Mouse (Mus musculus): ENCODE measurements around the gene Oxct2a.
A peak's percentile ranks its signal among the peaks of the same experiment; 100 is the strongest.
"Not testable (repeated sequence)": the region's sequence is repeated elsewhere in the genome, so short reads cannot be mapped to it uniquely, and the experiment has no call there.

Gene Oxct2a

DNA sequence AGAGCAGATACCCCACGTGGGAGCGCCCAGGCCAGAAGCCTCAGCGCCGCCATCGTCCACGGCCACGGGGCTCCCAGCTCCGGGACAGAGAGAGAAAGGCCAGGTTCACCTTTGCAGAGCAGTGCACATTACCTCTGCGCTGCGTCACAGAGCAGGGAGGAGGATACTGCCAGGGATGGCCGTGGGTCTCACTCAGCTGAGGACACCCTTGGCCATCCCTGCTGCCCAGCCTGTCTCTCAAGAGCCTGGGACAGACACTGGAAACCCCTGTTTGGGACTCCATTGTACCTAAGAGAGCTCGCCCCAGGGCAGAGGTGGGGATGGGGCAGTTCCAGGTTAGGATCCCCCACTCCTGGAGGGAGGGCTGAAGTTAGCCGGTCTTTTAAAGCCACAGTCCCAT, at the start of gene Oxct2a:
TSS of gene Oxct2a (minus strand) at position 101 of the 400 bp plus-strand sequence.
- no peak for DNase-seq (ENCODE audit: low spot score in 2 of 2)

DNA sequence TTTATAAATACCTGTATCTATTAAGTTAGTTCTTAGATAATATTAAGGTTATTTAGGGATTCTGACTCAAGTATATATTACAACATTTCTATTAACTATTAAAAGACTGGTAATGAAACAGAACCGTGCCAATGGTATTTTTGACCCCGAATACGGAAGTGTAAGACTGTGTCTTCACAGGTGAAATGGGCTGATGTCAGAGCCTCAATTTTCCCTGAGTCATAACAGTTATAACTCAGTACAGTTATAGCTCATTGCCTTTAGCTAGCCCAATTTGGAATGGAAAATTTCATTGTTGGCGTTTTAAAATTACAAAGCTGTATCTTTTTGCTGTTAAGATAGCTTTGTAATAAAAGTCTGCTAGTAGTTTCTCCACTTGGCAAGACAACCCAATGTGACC, 40.1 kb upstream of the Oxct2a start:
- no peak for DNase-seq (ENCODE audit: low spot score in 2 of 2)

DNA sequence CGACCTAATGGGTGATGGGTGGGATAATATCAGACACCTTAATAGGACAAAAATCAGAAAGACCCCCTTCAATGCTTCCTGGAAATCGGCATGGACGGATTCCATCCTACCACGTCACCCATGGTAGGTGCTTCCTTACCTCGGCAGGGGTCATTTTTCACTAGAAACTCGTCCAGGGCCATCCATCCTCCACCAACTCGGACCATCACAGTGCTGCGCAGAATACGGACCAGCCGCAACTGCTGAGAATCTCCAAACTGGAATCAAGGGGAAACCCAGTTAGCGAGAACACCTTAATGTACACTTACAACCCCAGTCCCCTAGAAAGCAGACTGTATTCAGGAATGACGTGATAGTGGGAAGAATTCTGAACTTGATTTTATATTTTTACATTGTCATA, 37.3 kb upstream of the Oxct2a start:
- no peak for DNase-seq (ENCODE audit: low spot score in 2 of 2)

DNA sequence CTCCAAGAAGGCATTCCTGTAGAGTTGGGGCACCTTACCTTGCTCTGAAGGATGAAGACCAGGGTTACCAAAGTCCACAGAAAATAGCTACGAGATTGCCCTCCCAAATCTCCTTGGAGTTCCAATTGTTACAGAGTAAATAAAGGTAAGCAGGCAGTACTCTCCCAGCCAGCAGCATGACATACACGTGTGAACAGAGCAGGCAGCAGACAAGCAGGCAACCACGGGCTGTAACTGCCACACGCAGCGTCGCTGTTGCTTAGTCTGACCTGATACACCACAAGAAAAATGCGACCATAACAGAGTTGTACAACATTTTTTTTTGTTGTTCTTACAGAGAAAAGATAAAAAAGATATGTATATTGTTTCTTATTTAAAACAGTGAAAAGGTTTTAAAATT, 35.2 kb upstream of the Oxct2a start:
- no peak for DNase-seq (ENCODE audit: low spot score in 2 of 2)

DNA sequence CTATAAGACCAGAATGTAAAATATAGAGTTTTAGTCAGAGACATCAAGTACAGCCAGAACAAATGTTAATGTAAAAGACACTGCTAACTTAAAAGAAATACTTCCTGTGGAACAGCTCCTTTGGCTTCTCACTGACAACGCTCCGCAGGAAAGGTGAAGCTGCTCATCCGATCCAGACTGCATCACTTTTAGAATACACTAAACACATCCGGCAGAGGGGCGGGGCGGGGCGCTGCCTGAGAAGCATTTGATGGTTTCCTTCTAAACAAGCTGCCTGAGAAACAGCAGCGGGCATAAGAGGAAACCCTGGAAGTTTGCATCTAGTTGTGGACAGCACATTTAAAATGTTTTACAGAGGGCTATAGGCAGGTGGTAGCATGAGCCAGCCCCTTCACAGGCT, 32.5 kb upstream of the Oxct2a start:
- no peak for DNase-seq (ENCODE audit: low spot score in 2 of 2)

DNA sequence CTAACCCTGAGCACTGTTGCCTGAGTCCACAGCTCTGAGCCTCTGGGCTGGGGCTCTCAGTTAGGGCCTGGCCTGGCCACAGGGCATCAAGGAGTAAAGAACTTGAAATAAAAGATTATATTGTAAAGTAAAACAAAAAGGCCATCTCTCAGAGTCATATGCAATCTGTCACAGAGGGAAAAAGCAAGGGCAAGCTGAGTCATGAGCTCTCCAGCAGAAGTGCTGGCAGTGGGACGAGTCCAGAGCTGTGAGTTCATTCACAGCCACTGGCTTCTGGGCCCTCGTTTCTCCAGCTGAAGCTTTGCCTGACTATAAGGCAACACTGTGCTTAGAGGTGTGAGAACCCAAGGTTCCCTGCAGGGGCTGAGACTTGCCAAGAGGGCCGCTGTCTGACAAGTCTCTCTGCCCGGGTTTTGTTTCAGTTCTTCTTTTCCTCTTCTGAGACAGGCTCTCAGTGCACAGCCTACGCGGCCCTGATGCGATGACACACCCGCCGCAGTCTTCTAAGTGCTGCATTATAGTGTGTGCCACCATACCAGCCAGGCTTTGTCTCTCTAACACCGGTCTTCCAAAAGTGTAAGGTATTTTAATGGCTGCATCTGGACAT, 29.9 kb upstream of the Oxct2a start:
- peak in 1 of 2 experiments; percentile 11 for DNase-seq (ENCODE audit: low spot score in 2 of 2)

DNA sequence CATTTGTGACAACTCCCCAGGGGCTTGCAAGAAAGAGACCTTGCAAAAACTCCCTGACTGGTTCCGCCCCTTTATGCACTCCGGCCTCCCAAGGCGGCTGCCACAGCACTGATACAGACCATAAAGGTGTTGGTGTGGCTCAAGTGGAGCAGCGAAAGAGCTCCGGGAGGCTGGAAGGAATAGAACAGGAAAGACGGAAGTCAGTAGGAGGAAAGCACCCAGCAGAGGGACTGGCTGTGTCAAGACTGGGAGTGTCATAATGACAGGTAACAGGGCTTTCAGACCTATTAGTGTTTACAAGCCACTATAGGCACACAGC, 20.0 kb upstream of the Oxct2a start:
- DNase-seq (ENCODE audit: low spot score in 2 of 2) = no peak

DNA sequence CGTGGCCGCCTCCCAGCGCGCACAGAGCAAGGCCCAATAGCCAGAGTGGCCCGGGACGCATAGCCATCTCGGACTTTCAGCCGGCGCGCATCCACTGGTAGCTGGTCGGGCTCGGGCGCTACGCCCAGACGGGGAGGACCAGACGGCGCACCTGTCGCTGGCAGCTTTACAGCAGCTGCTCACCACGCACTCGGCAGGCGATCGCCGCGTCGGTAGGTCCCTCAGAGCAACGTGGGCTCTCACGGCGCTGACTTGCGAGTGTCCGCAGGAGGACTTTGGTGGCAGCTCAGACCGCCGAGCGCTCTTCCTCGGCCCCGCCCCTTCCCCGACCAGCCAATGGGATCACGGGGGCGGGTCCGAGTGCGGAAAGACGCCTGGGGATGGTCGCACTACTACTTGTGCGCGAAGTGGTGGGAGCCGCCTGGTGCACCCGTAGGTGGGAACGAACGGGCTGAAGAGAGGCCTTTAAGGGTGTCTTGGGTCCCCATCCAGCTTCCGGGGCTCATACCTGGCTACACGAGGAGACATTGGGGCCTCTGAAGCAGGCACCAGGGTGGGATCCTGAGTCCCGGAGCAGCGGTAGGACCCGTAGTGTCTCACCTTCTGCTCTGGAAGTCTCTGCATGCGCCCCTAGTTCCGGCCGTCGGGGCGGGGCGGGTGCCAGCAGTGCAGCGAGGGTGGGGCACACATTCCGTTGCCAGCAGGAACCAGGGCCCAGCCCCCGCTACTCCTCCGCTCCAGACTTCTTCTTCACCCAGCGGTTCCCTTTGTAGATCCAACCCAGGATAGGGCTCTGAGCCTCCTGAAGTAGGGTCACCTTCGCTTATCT, 19.4 kb upstream of the Oxct2a start, which contains the start of gene Bmp8a:
TSS of gene Bmp8a (minus strand) at position 611 of the 829 bp plus-strand sequence.
- peak; percentile 28 to 50 for DNase-seq (ENCODE audit: low spot score in 2 of 2)

DNA sequence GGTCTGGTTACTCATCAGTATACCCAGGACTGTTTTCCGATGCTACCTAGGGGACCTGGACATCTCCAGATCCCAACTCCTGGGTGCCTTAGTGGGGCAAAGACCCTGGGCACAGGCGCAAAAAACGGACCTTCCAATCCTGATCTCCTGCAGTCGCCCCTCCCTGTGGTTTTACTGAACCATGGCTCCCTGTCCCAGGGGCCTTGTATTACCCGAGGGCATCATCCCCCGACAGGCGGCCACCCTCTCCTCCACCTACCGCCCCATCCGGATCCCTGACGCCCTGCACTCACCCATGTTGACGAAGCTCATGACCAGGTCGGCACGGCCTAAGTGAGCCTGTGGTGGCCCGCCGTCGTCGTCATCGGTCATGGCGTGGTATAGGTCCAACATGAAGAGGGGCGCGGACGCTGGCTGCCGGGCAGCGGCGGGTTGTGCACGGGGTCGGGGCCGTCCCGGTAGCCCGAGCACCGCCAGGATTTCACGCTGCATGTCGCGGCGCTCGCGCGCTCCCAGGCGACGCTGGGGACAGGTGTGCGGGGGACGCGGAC, 18.7 kb upstream of the Oxct2a start:
- peak; percentile 10 to 14 for DNase-seq (ENCODE audit: low spot score in 2 of 2)

DNA sequence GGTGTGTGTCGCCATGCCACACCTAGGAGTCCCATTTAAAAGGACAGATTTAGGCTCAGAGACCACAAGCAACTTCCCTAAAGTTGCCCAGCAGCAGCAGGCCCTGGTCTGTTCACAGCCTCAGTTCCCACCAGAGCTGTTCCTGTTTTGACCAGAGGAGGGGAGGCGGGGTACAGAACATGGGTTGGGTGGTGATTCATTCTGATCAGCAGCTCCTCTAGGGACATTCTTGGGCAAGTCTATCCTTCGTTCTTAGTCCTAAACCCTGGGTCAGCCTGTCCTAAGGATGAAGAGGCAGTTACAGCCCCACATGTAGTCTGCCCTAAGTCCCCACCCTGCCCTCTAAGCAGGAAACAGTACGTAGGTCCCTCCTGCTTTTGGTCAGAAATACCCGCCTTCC, 16.8 kb upstream of the Oxct2a start:
- DNase-seq (ENCODE audit: low spot score in 2 of 2) = no peak

DNA sequence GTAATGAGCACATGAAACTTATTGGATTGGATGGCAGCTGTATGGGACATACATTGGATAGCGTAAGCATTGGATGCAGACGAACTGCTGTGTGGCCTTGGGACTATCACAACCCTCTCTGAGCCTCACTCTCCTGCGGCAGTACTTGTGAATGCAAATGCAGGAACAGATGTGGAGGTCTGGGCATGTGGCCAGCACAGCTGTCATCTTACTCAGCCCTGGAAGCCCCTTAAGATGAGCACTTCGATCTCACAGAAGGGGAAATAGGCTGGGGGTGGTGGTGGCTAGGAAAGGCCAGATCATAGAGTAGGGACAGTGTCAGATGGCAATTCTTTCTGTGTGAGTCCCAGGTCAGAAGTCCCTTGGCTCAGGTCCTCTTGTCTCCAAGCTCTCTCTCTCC, 14.3 kb upstream of the Oxct2a start:
- no peak for DNase-seq (ENCODE audit: low spot score in 2 of 2)

DNA sequence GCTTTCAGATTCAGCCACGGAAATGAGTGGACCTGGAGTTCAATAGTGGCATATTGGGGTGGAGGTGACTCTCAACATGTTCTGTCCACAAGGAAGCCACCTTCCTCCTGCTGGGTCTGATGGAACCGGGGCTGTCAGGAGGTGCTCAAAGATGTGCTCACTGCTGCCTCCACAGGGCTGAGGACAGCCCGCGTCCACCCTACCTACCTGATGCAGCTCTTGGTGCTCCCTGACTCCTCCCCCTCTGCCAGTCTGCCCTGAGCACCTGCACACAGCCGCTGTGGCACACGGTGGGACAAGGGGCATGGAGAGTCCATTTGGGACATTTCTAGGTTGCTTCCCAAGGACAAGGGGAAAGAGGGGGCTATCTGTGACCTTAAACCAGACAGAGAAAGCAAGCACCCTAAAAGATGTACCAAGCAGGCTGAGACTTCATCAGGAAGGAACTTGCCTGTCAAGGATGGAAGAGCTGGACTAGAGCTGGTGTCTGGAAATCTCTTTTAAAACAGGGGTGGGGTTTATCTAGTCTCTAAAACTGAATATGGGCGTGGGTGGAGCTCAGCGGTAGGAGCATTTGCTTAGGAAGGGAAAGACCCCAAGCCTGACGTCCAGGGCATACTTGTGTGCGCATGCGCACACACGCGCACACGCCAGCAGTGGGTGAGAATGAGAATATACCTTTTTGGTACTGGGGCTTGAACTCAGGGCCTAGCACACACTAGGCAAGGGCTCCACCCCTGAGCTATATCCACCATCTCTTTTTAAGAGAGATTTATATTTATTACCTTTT, 12.6 kb upstream of the Oxct2a start:
- DNase-seq (ENCODE audit: low spot score in 2 of 2) = no peak

DNA sequence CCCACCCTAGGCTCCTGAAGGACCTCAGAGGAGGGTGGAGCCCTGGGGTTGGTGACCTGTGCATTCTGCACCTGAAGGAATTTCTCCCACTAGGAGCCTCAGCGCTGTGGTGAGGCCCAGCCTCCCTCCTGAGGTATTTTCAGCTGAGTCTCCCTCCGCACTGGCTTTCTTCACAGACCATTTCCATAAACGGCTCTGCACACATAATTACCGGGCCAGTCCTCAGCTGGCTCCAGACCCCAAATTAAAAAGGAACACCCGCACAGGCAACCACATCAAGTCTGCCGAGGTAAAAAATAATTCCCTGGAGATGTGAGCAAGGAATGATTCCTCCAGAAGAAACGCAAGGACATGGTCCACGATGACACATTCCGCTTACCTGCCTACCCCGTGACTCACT, 11.8 kb upstream of the Oxct2a start:
- not testable (repeated sequence) for DNase-seq (ENCODE audit: low spot score in 2 of 2)

DNA sequence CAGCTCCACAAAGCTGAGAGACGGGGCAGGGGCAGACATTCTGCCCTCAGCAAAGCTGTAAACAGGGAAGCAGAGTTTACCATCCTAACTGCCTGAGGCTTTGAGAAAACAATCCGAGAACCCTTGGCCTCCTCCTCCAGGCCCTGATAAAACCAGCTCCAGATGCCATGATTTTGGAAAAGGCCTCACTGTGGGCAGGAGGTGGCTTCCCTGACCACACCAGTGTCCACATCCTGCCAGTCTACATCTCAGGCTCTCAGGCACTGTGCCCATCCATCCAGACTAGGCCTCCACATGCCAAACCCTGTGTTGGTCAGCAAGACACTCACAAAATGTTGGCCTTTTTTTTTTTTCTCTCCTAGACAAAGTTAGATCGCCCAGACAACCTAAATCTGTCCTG, 10.7 kb upstream of the Oxct2a start:
- no peak for DNase-seq (ENCODE audit: low spot score in 2 of 2)

DNA sequence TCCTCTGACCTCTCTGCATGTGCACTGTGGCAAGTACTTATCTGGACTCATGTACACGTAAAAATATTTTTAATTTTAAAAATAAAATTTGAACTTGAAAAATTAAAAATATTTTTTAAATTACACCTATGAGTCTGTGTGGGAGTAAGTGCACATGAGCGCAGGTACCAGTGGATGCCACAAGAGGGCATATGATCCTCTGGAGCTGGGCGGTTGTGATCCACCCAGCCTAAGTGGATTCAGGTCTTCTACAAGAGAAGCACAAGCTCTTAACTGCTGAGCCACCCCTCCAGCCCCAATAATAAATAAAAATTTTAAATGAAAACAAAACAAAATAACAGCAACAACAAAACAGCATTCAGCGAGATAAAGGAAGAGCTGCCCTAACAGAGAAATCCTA, 9.7 kb upstream of the Oxct2a start:
- DNase-seq (ENCODE audit: low spot score in 2 of 2) = no peak

DNA sequence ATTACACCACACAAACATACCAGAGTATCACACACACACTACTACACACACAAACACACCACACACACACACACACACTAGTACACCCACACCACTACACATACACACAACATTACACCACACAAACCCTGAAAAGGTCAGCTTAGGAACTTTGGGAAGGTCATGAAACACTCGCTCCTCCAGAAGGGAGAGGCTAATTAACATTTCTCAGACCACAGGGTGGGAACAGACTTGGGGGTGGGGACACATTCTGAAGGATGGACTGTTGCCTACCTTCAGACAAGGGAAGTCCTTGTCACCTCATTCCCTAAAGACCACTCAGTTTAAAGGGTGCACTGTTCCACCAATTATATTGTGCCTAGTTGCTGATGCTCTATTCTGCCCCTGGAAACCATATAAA, 8.5 kb upstream of the Oxct2a start:
- not testable (repeated sequence) for DNase-seq (ENCODE audit: low spot score in 2 of 2)

DNA sequence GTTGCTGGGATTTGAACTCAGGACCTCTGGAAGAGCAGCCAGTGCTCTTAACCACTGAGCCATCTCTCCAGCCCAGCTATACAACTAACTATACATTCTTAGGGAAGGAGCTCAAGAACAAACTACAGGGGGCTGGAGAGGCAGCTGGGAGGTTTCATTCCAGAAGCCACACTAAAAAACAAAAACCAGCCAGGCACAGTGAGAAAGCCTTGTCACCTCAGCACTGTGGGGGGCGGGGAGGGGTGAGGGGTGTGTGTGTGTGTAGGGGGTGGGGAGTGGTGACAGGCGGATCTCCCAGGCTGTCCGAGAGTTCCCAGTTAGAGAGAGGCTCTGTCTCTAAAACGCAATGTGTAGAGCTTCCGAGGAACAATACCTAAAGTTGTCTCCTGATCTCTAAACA, 7.9 kb upstream of the Oxct2a start:
- DNase-seq (ENCODE audit: low spot score in 2 of 2) = no peak

DNA sequence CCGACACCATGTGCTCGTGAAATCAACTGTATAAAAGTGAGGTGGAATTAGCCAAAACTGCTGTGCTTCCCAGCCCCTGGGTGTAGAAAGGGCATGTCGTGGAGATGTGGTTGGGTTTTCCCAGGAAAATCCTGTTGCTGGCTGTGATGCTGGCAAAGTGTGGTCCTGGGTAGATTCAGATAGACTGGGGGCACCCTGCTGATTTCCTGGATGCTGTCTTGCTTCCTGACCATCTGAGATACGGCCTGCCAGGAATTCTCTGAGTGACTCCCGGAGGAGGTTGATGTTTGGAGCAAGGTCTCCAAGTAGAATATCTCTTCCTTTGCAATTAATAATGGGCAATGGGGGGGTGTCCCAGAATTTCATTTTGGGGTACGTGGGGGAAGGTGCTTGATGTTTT, 5.5 kb upstream of the Oxct2a start:
- DNase-seq (ENCODE audit: low spot score in 2 of 2) = no peak

DNA sequence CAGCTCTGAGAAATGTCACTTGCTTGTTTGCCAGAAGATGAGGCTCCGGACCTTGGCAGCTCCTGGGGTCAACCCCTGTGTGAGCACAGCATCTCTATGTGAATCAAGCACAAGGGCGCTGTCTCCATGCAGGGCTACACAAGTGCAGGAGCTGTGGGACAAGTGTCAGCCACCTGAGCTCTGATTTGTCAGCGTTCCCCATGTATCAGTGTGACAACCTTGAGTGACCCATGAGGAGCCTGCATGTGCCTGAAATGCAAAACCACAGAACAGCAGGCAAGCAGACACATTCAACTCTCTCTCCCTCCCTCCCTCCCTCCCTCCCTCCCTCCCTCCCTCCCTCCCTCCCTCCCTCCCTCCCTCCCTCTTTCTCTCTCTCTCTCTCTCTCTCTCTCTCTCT, 4.2 kb upstream of the Oxct2a start:
- no peak for DNase-seq (ENCODE audit: low spot score in 2 of 2)

DNA sequence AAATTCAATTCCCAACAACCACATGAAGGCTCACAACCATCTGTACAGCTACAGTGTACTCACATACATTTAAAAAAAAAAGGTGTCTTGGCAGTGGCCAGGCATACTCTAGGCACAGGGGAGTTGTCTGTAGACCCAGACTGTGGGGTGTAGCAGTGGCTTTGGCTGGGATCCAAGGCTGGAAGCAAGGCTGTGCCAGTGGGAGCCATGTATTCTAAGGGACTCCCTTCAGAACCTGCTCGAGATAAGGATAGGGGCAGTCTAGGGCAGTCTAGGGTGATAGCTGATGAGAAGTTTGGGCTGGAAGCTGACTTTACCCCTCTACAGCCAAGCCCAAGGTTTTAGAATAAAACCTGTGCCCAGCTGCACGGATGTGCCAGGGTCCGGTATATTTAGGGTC, 2.7 kb upstream of the Oxct2a start:
- DNase-seq (ENCODE audit: low spot score in 2 of 2) = no peak

DNA sequence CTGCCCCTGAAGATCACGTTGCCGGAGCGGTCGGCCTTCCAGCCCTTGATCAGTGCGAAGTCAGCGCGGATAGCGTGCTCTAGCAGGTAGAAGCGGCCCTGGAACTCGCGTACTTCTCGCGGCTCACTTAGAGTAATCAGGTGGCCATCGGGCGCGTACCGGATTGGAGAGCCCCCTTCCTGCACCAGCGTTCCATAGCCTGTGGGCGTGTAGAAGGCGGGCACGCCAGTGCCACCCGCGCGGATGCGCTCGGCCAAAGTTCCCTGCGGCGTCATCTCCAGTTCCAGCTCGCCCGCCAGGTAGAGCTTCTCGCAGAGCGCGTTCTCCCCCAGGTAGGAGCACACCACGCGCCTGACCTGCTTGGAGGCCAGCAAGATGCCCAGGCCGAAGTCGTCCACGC, 524 bp downstream of the Oxct2a start:
- not testable (repeated sequence) for DNase-seq (ENCODE audit: low spot score in 2 of 2)

DNA sequence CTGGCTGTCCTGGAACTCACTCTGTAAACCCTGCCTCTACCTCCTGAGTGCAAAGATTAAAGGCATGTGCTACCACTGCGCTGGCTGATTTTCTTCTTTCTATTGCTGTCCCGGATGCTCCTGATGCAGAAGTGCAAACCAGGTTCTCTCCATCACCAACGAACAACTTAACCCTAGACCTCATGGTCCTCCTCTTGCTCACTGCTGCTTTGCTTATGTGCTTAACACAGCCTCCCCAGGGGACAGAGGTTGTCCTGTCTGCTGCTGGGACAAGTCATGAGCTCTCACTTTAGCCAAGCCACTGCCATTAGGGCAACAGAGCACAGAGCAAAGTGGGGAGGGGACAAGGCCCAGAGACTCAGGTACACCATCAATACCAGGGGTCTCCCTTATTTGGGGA, 8.9 kb downstream of the Oxct2a start:
- no peak for DNase-seq (ENCODE audit: low spot score in 2 of 2)

DNA sequence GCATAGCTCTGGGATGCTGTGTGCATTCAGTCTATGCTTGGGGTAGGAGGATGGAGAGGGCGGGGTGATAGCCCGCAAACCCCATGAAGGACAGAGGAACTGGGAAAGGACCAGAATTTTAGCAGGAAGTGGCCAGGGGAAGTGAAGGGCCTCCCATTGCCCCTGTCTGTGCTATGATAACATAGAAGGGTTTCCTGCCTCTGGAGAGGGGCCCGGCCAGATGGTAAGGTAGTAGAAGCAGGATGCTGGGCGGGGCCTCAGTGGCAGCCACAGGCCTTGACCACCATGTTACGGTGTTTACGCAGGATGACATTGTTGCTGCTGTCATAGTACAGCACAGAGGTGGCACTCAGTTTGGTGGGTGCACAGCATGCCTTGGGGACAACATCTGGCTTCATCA, 10.4 kb downstream of the Oxct2a start:
- peak in 1 of 2 experiments; percentile 7 for DNase-seq (ENCODE audit: low spot score in 2 of 2)
